Mouse (Mus musculus) lung, adult 2 months (tissue): ENCODE measurements around the gene Sertad4.

Experiments used
- CTCF ChIP-seq: fragments of 200-500 bp; IDR thresholded peaks from 2 replicates; pipeline ENCODE4 v1.5.1; 2011; ENCODE audit warnings: mild to moderate bottlenecking, low read length, control low read depth; ENCODE audit not compliant: insufficient read depth
- POLR2A ChIP-seq: fragments of 200-500 bp; IDR thresholded peaks from 2 replicates; pipeline ENCODE4 v1.6.1; 2011; ENCODE audit warnings: low read depth, mild to moderate bottlenecking, control low read depth, low read length, borderline replicate concordance; ENCODE audit errors: extremely low read depth

DNA sequence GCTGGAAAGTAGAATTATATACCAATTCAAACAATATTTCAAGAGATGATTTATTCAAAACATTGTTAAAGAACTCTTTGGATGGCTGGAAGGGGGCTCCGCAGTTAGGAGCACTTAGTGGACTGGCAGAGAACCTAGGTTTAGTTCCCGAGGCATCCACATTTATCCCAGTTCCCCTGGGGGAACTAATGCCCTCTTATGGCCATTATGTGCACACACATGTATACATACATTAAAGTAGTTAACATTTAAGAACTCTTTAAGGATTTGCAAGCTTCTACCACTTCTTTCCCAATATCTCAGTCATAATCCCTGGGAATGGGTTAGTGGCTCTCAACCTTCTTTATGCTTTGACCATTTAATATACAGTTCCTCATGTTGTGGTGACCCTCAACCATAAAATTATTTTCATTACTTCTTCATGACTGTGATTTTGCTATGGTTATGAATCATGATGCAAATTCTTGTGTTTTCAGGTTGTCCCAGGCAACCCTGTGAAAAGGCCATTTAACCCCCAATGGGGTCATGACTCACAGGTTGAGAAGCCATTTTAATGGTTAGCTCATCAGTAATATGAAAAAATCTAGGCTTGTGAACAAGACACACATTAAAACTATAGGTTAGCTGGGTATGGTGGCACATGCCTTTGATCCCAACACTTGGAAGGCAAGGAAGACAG lies 27.2 kb upstream of the Sertad4 start:
- TF ChIP-seq CTCF (no peak), POLR2A (no peak)
